Mouse (Mus musculus): ENCODE measurements at regions not wholly inside any gene's neighbourhood (a gene's known extent, or its start where the extent isn't known, plus 50 kb on each side); places are given as distances from the start of the nearest gene placed in this dataset.

DNA sequence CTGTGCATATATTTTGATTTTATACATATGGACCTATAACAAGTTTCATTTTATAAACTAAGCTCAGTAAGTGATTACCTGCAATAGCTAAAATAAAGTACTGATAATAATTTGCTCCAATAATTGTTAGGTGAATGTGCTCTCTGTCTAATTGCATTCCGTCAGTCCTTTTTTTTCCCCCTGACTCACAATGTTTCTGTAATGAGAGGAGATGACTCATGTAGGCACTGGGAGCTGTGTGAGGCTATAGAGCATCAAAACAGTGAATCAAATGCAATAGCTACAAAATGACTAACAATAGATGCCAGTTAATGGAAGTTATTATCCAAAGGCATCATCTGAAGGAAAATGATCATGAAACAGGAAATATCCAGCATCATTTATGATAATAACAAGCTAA is 451.3 kb downstream of the Epha3 start:
- no peak for ATAC-seq (ENCODE audit: low FRiP score, low read depth)
- Histone ChIP-seq H3K4me3 (no peak overlapping the region), H3K4me2 (replicated peaks) (no peak overlapping the region), H3K9ac (no peak overlapping the region), H3K36me3 (no peaks in the 10 kb centered on the region), H3K4me1 (no peaks in the 10 kb centered on the region), H3K27me3 (replicated peaks) (no peaks in the 10 kb centered on the region), H3K9me3 (no peaks in the 10 kb centered on the region), H3K27ac (no peak overlapping the region)
- WGBS: 86% methylated on average over 1 of the region's 1 CpGs

DNA sequence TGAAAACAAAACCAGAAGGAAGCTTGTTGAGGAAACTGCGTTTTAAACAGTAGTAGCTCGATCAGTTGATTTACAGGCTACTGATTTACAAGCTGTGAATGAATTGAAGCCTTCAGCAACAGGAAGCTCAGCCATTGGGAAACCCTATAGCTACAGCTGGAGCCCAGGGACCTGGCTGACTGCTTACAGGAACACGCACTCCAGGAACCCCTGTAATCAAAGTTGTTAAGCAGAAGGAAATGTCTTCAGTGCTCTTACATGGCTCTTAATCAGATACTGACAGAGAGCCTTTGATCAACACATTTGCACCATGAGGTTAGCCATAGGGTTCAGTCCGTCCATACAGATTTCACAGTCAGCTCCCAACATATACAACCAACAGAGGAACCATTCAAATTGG is 411.7 kb downstream of the Epha3 start:
- ATAC-seq (ENCODE audit: low FRiP score, low read depth): no peak
- 37% methylated on average over 4 of the region's 4 CpGs for WGBS
- H3K9ac ChIP-seq: no peak overlapping the region

DNA sequence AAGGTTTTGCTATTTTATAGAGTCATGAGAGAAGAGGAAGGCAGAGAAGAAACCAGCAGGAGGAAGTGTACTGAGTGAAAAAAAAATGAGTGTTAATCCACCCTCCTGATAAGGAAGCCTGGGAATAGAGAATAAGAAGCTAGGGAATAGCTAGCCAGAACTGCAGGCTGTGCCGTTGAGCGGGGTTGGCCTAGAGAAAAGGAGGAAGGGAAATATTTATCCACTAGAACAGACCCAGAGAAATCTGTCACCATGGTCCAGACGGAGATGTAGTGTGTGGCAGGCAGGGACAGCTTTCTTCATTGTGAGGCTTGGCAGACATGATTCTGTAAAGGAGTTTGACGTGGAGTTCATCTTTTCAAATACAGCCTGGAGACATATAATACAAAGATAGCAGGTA is 397.4 kb downstream of the Epha3 start:
- 70% methylated on average over 4 of the region's 4 CpGs for WGBS
- Histone ChIP-seq H3K27ac (no peak overlapping the region), H3K4me1 (no peaks in the 10 kb centered on the region)

More for the DNA sequence above, 411.7 kb downstream of the Epha3 start:
- Histone ChIP-seq H3K27ac (no peak overlapping the region), H3K9me3 (no peaks in the 10 kb centered on the region), H3K27me3 (replicated peaks) (no peaks in the 10 kb centered on the region), H3K4me2 (replicated peaks) (no peak overlapping the region), H3K36me3 (no peaks in the 10 kb centered on the region), H3K4me3 (no peak overlapping the region), H3K4me1 (no peaks in the 10 kb centered on the region)

DNA sequence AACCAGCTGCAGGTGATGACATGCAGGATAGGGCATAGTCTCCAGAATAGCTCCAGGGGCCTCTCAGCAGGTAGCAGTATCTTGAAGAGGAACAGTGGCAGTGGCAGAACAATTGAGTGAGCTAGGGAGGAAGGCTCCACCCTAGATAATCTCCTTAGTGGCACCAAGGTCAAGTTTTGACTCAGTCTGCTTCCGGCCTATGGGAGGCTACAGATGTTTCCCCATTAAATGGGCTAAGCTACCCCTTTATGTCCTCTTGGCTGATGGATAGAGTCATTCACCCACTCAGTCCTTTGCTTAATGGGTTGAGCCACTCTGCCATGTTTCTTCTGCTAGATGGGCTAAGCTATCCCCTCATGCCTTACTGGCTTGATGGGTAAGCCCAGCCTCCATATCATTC is 395.1 kb downstream of the Epha3 start:
- 89% methylated on average over 1 of the region's 1 CpGs for WGBS
- no peak for ATAC-seq (ENCODE audit: low FRiP score, low read depth)
- H3K4me1 ChIP-seq: no peaks in the 10 kb centered on the region
- H3K27ac ChIP-seq: no peak overlapping the region
- H3K4me3 ChIP-seq: no peak overlapping the region
- no peak overlapping the region for H3K4me2 ChIP-seq (replicated peaks)
- no peaks in the 10 kb centered on the region for H3K27me3 ChIP-seq (replicated peaks)
- H3K36me3 ChIP-seq: no peaks in the 10 kb centered on the region
- no peaks in the 10 kb centered on the region for H3K9me3 ChIP-seq
- H3K9ac ChIP-seq: no peak overlapping the region

More for the DNA sequence above, 397.4 kb downstream of the Epha3 start:
- H3K4me3 ChIP-seq: no peak overlapping the region
- H3K27me3 ChIP-seq (replicated peaks): no peaks in the 10 kb centered on the region
- no peaks in the 10 kb centered on the region for H3K9me3 ChIP-seq
- ATAC-seq (ENCODE audit: low FRiP score, low read depth): no peak
- H3K4me2 ChIP-seq (replicated peaks): no peak overlapping the region
- no peaks in the 10 kb centered on the region for H3K36me3 ChIP-seq
- H3K9ac ChIP-seq: no peak overlapping the region
